Mouse (Mus musculus) cerebellum, postnatal 14 days (tissue): ENCODE data around the gene Gm16253.
A peak's percentile ranks its signal among the peaks of the same experiment; 100 is the strongest.

Source experiments
- DNase-seq, 2 experiments: peaks; one replicate each; pipeline ENCODE4 v3.0.0; 2021; ENCODE audit warnings: mixed read lengths in 2 of 2

The Gm16253 gene

GRCm38 (mm10) chr3:96575272-96575984 is 1.4 kb upstream of the Gm16253 start:
- no peak for DNase-seq

GRCm38 (mm10) chr3:96576005-96576658 is 652 bp upstream of the Gm16253 start:
- DNase-seq, result peak in 1 of 2 experiments; percentile 31

- no peak for DNase-seq
Measured at GRCm38 (mm10) chr3:96577566-96577965, 782 bp downstream of the Gm16253 start.

- DNase-seq, result no peak
Measured at GRCm38 (mm10) chr3:96578561-96579238, 1.9 kb downstream of the Gm16253 start.

- DNase-seq, result no peak
Measured at GRCm38 (mm10) chr3:96579239-96579750, 2.5 kb downstream of the Gm16253 start.

GRCm38 (mm10) chr3:96579885-96580454 is 3.2 kb downstream of the Gm16253 start:
- DNase-seq, result peak; percentile 96

DNA sequence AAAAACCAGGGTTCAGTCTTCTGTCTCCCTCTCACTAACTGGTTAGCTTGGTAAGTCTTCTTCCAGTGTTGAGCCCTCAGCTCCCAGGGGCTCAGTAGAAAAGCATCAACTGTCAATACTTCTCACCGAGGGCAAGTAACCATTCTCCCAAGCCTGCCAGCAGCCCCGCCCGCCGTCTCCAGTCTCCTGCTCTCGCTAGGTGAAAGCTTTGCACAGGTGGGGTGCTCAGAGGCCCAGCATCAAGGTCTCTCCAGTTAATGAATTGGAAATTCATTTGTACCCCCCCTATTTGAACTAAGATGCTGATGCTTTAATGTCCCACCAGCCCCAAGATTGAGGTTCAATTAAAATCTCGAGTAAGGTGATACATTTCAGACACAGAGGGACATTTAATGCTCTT is 4.4 kb downstream of the Gm16253 start:
- DNase-seq, result peak in 1 of 2 experiments; percentile 29

DNA sequence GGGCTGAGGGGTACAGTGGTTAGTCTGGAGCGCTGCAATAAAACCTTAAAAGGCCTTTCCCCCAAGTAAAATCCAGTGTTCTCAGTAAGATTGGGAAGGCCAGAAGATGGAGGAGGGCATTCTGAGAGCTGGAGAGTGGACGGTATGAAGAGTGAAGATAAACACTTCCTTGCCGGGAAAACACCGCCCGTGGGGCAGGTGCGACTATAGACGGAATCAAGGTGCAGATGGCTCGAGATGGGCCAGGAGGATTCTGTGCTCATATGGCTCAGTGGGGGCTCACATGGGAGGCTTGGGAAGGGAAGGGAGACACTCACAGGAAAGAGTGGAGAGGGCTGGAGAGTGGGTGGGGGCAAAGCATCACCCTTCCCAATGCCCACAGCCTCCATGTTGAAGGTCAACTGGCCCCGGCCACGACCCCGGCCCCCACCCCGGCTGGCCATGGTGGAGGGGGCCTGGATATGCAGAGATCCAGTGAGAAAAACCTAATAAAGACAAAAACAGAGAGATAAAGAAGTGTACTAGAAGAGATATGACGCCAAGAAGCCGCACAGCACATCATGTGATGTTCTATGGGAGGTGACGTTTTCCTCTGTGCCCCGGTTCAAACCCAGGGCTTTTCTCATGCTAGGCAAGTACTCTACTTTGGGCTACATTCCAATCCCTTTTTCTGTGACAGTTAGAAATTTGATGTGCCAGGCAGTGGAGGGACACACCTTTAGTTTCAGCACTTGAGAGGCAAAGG is 5.2 kb downstream of the Gm16253 start:
- DNase-seq, result no peak

DNA sequence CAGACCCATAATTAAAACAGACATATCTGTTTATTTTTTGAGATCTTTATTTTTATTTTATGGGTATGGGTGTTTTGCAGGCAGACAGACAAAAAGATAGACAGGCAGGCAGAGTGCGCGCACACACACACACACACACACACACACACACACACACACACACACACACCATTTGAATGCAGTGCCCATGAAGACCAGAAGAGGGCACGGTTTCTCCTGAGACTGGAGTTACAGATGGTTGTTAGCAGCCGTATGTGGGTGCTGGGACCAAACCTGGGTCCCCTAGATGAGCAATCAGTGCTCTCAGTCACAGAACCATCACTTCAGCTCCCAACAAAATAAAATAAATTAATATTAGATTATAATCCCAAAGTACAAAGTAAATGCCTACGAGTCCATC is 6.6 kb downstream of the Gm16253 start:
- peak in 1 of 2 experiments; percentile 35 for DNase-seq

DNA sequence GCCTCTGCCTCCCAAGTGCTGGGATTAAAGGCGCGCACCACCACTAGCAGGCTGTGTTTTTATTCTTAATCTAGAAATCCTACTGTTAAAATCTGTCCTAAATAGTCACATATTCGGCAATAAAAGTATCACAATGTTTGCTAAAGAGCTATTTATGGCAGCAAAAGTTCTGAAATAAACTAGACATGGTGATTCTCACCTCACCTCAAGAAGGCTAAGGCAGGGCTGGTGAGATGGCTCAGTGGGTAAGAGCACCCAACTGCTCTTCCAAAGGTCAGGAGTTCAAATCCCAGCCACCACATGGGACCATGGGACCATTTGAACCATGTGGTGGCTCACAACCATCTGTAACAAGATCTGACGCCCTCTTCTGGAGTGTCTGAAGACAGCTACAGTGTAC is 13.9 kb downstream of the Gm16253 start:
- no peak for DNase-seq

- DNase-seq, result peak; percentile 42 to 52
Measured at GRCm38 (mm10) chr3:96593374-96593773, 16.6 kb downstream of the Gm16253 start.

DNA sequence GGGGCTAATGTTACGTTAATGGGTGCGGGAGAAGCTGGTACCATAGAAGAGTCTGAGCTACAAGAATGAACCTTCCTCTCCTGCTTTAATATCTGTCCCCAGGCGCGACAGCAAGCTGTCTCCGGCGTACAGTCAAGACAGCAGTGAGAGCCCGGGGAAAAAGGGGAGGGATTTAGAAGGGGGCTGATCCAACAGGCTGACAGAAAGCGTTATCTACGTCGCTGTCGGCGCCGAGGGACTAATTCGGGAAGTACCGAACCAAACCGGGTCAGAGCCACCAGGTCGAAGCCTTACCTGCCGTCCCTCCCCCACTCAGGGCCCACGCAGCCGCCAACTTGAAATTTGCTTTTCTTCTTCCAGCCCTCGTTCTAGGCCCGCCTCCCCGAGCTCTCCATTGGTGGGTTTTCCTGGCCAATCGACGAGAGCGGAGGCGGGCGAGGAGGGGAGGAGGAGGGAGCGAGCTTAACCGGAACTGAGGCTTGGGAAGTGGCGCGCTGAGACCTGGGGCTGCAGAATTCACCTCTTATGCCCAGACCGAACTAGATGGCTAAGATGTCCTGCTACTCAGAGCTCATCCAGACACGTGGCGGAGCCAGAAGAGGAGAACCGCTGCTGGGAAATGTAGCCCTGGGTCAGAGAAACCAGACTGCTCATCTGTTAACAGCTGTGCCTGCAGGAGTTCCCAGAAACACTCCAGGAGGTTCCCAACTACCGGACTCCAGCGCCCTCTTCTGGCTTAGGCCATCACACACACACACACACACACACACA is 17.2 kb downstream of the Gm16253 start, which contains the start of gene Polr3gl:
Polr3gl (minus strand) TSS at position 392 of the 771 bp plus-strand sequence.
- DNase-seq, result peak; percentile 97 to 98

DNA sequence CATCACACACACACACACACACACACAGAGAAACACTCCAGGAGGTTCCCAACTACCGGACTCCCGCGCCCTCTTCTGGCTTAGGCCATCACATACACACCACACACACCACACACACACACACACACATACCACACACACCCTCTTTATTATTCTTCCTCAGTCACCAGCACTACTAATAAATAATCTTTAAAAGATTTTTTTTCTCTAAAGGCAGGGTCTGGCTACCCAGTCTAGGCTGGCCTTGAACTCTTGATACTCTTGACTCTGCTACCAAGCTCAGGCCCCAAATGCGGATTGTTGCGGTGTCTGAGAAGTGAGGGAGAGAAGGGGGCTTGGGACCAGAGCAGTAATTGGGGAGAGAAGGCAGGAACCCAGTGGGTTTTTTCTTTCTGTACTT is 18.1 kb downstream of the Gm16253 start:
- DNase-seq, result peak in 1 of 2 experiments; percentile 48

DNA sequence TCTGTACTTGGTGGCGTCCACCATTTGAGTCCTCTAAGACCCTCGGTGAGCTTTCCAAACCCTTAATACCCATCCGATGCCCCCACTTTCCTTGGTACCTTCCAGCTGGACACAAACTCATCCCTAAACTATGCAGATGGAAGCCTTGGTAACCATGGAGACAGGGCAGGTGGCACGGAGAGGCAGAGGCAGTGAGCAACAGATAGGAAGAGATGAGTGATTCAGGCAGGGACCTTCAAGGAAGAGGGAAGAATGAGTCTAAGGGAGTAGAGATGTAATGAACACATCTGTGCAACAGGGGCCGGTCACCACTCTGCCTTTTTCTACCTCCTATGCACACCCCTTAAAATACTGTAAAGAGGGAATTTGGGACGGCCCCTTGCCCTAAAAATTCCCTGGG is 18.9 kb downstream of the Gm16253 start:
- DNase-seq, result peak; percentile 58

- DNase-seq, result peak; percentile 91 to 94
Measured at GRCm38 (mm10) chr3:96596228-96596707, 19.5 kb downstream of the Gm16253 start, which contains the start of gene Ankrd34a. Gene Ankrd34a (plus strand): TSS chr3:96596636.

DNA sequence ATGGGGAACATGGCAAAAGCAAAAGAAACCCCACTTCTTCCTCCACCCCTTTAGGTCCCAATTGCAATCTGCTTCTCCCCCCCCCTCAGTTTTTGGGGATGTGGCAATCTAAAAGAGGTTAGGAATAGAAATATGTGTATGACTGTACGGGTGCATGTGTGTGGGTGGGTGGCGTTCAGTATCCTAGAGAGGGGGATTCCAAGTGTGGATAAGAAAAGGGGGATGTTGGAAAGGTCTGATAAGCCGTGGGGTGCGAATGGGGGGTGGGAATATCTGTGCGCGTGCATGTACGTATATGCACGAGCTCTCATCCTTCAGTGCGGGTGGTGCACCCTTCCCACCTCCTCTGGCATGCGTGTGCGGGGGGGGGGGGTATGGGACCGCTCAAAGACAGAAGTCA is 20.1 kb downstream of the Gm16253 start:
- DNase-seq, result peak; percentile 53 to 57

GRCm38 (mm10) chr3:96597435-96597891 is 20.7 kb downstream of the Gm16253 start:
- DNase-seq, result peak; percentile 59 to 63

DNA sequence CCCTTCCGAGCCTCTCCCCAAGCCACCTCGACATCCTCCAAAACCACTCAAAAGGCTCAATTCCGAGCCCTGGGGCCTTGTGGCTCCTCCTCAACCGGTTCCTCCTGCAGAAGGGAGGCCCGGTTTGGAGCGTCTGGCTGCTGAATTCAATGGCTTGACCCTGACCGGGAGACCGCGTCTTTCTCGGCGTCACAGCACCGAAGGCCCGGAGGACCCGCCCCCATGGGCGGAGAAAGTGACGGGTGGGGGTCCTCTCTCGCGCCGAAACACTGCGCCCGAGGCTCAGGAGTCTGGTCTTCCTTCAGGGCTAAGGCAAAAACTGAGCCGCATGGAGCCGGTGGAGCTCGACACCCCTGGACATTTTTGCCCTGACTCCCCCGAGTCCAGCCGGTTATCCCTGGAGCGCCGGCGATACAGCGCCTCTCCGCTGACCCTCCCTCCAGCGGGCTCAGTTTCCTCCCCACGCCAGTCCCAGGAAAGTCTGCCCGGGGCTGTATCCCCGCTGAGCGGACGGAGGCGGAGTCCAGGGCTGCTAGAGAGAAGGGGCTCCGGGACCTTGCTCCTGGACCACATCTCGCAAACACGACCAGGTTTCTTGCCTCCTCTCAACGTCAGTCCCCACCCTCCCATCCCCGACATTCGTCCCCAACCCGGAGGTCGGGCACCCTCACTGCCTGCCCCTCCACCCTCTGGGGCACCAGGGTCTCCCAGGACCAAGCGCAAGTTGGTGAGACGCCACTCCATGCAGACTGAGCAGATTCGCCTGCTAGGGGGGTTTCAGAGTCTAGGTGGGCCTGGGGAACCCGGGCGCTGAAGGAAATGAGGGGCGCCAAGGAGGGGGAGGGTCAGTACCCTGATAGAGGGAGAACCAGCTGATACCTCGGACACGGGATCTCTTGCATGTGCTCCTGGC is 21.6 kb downstream of the Gm16253 start:
- DNase-seq, result peak; percentile 75 to 78

GRCm38 (mm10) chr3:96599069-96599393 is 22.2 kb downstream of the Gm16253 start:
- DNase-seq, result peak in 1 of 2 experiments; percentile 28

DNA sequence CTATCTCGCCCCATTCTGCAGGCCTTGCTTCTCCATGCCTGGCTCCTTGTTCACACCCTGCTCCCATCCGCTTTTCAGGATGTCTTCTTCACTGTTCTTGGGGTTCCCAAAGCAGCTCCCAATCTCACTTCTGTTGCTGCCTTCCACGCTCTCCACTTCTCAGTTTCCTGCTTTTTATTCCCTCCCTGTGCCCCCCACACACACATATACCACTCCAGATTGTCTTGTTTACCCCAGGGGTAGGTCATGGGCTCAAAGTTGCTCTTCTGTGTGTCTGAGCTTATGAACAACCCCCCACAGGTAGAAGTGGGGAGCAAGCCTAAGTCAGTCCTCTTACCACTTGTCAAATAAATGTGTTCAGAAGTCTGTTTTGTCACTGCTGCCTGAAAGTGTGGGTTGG is 22.6 kb downstream of the Gm16253 start:
- no peak for DNase-seq
